Mouse (Mus musculus): ENCODE data around the gene Cdkn1c.
A peak's percentile ranks its signal among the peaks of the same experiment; 100 is the strongest.

DNA sequence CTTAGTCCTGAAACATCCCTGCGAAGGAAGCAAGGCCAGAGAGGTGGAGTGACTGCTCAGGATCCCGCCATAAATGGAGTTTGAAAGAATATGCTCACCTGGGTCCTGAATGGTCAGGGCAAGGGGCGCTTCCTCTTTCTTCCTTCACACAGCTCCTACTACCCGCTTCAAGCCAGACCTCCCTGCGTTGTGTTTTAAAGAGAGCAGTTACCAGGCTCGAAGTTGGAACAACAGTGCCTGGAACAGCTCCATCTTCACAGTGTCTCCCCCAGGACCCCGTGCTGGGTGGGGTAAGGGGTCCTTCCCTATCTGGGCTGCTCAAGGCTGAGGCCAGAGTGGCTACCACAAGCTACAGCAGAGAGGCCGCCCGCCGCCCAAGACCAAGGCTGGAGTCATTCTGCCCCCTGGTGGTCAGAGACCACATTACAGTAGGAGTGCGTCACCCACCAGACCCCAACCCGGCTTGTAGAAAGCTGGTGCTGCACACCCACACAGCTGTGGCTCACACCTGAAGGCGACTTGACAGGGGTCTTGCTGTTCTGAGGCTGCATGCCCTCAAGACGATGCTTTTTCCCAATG is 5.3 kb upstream of the Cdkn1c start:
- TF ChIP-seq POLR2A (IDR thresholded peaks at IDR 0.05; ENCODE audit: control insufficient read depth, low read depth, low read length) (no peak), CTCF (IDR thresholded peaks at IDR 0.05; ENCODE audit: control insufficient read depth, insufficient read depth, insufficient replicate concordance, low read depth, low read length) (peak; percentile 97)
